Mouse (Mus musculus): Measurements from ENCODE around the gene B3galt2. TPM values are rescaled to one million over a fixed set of nuclear protein-coding genes. Genes with fewer than 3 reads are reported as not detected.
"Not testable (repeated sequence)": the region's sequence is repeated elsewhere in the genome, so short reads cannot be mapped to it uniquely, and the experiment has no call there.

The B3galt2 gene
- polyA plus RNA-seq, 1 experiment from 2014 or later, result 0.23 TPM

DNA sequence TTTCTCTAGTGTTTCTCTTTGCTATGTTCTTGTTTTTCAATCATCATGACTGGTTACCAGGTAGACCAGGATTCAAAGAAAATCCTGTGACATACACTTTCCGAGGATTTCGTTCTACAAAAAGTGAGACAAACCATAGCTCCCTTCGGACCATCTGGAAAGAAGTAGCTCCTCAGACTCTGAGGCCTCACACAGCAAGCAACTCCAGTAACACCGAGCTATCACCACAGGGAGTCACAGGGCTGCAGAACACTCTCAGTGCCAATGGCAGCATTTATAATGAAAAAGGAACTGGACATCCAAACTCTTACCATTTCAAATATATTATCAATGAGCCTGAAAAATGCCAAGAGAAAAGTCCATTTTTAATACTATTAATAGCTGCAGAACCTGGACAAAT lies 5.8 kb downstream of the B3galt2 start:
- Histone ChIP-seq H3K4me3 (replicated peaks) (no peak overlapping the region), H3K4me2 (replicated peaks) (no peak overlapping the region), H3K27ac (no peak overlapping the region), H3K27me3 (replicated peaks) (no peaks in the 10 kb centered on the region), H3K4me1 (replicated peaks) (no peaks in the 10 kb centered on the region), H3K36me3 (no peaks in the 10 kb centered on the region), H3K9ac (no peak overlapping the region), H3K9me3 (no peaks in the 10 kb centered on the region)
- ATAC-seq, result no peak
- 86% methylated on average over 4 of the region's 4 CpGs for WGBS

DNA sequence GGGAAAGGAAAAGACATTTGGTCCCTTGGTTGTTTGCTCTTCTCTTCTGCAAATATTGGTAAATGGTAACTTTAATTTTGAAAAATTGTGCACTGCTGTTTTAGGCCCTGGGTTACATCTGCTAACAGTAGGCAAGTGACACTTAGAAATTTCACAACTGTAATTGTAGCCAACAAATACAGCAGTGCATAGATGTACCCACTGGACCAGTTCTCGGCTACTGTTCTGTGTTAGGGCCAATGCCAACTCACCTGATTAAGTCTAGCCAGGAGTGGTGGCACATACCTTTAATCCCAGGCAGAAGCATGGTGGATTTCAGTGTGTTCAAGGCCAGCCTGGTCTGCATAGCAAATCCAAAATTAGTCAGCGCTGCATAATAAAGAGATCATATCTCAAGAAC lies 9.9 kb downstream of the B3galt2 start:
- Histone ChIP-seq H3K9me3 (no peaks in the 10 kb centered on the region), H3K4me2 (replicated peaks) (no peak overlapping the region), H3K9ac (no peak overlapping the region), H3K36me3 (no peaks in the 10 kb centered on the region), H3K4me1 (replicated peaks) (no peaks in the 10 kb centered on the region), H3K27me3 (replicated peaks) (no peaks in the 10 kb centered on the region), H3K4me3 (replicated peaks) (no peak overlapping the region), H3K27ac (no peak overlapping the region)
- WGBS, result 93% methylated on average over 2 of the region's 2 CpGs
- no peak for ATAC-seq

DNA sequence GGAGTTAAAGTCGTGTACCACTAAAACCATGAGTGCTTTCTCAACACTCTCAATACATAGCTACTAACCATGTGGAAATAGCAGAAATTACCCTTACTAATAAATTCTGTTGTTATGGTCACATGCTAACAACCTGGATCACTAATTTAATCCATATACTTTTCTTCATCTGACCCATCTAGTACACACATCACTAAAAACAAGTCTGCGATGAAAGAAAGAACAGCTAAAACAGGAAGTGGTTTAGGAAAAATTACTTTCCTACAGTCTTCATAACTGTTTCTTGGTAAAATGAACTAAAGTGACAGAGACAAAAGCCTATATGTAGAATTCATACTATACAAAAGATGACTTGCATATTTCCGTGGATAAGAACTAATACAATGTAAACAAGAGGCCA lies 13.2 kb downstream of the B3galt2 start:
- Histone ChIP-seq H3K36me3 (no peaks in the 10 kb centered on the region), H3K27ac (no peak overlapping the region), H3K4me3 (replicated peaks) (no peak overlapping the region), H3K9me3 (no peaks in the 10 kb centered on the region), H3K27me3 (replicated peaks) (no peaks in the 10 kb centered on the region), H3K4me1 (replicated peaks) (no peaks in the 10 kb centered on the region), H3K4me2 (replicated peaks) (no peak overlapping the region), H3K9ac (no peak overlapping the region)
- no peak for ATAC-seq
- 83% methylated on average over 3 of the region's 3 CpGs for WGBS

DNA sequence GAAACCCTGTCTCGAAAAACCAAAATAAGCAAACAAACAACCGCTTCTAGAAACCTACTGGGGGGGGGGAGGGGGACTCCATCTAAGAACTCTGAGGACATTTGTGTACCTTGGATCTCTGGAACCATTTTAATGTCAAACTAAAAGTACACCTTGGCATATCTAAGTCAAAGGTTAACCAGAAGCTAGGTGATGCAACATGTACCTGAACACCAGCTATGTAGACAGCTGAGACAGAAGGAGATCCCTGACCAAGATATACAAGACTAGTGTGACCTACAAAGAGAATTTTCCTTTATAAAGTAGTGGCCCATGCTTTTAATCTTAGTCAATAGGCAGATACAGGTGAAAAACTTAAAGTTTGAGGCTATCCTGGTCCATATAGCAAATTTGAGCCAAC lies 22.7 kb downstream of the B3galt2 start:
- H3K4me2 ChIP-seq (replicated peaks), result no peak overlapping the region
- no peaks in the 10 kb centered on the region for H3K9me3 ChIP-seq
- H3K27me3 ChIP-seq (replicated peaks), result no peaks in the 10 kb centered on the region
- H3K4me1 ChIP-seq (replicated peaks), result no peaks in the 10 kb centered on the region
- ATAC-seq, result peak; percentile 20; the same call in 1 of the 2 replicates
- H3K4me3 ChIP-seq (replicated peaks), result no peak overlapping the region
- WGBS, result 95% methylated on average over 2 of the region's 2 CpGs
- H3K27ac ChIP-seq, result no peak overlapping the region
- no peak overlapping the region for H3K9ac ChIP-seq
- 0 out of 2 replicates have a peak, but pooled peaks cover 3% of the 10 kb centered on the region for H3K36me3 ChIP-seq

DNA sequence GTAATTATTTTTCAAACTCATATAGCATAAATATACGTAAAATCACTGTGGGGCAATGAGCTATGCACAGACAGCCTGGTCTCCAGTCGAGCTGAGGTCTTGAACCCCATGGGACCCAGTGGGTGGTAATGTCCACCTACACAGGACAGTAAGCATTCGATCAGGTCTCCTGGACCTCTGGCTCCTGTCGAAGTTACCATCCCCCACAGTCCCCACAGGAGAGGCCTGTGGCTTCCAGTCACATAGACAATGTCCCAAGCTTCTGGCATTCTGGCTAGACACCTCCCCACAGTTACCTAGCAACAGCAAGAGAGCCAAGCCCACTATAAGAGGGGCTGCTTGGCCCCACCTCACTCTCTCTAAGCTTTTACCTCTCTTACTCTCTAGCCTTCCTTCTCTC lies 24.3 kb downstream of the B3galt2 start:
- H3K36me3 ChIP-seq; H3K27me3 ChIP-seq (replicated peaks); H3K27ac ChIP-seq; H3K9me3 ChIP-seq; H3K4me1 ChIP-seq (replicated peaks); H3K4me2 ChIP-seq (replicated peaks); H3K4me3 ChIP-seq (replicated peaks); ATAC-seq; H3K9ac ChIP-seq: not testable (repeated sequence)
- 89% methylated on average over 4 of the region's 4 CpGs for WGBS

DNA sequence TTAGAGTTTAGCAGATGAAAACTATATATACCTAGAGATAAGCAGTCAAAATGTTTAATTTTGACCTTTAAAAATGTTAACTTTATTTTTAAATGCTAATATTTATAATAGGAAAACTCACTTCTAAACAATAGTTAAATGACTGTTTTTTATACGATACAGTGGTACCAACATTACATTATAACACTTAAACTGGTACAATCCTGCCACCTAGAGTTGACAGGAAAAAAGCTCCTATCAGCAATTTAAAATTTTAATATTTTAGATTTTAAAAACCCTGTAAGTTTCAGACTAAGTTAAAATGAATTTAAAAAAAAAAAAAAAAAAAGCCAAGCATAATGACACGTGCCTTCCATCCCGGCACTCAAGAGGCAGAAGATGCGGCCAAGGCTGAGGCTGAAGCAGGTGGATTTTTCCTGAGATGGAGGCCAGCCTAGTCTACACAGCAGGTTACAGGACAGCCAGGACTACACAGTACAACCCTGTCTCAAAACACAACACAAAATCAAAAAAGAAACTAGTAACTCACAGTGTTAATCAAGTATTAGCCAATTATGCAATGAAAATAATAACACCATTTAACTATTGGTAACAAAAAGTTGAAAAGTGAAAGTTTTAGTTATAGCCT lies 35.4 kb downstream of the B3galt2 start:
- no peak overlapping the region for H3K9ac ChIP-seq
- no peak for ATAC-seq
- 87% methylated on average over 4 of the region's 4 CpGs for WGBS
- no peak overlapping the region for H3K4me3 ChIP-seq (replicated peaks)
- H3K27me3 ChIP-seq (replicated peaks), result no peaks in the 10 kb centered on the region
- no peaks in the 10 kb centered on the region for H3K9me3 ChIP-seq
- H3K4me1 ChIP-seq (replicated peaks), result no peaks in the 10 kb centered on the region
- 0 out of 2 replicates have a peak, but pooled peaks cover 7% of the 10 kb centered on the region for H3K36me3 ChIP-seq
- no peak overlapping the region for H3K27ac ChIP-seq
- H3K4me2 ChIP-seq (replicated peaks), result no peak overlapping the region

DNA sequence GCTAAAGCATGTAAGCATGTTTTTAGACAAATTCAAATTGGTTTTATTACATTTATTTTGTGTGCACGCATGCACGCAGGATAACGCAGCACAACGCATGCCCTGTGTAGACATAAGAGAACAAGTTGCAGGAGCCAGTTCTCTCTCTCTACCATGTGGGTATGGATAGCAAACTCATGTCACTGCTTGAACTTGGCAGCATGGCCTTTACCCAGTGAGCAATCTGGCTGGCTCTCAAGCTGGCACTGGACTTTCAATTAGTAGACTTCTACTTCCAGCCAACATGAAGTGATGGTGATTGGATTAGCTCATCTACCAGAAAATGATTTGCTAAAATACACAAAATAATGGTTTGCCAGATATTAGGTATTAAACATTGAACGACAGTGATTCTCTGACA lies 40.6 kb downstream of the B3galt2 start:
- 97% methylated on average over 5 of the region's 5 CpGs for WGBS

DNA sequence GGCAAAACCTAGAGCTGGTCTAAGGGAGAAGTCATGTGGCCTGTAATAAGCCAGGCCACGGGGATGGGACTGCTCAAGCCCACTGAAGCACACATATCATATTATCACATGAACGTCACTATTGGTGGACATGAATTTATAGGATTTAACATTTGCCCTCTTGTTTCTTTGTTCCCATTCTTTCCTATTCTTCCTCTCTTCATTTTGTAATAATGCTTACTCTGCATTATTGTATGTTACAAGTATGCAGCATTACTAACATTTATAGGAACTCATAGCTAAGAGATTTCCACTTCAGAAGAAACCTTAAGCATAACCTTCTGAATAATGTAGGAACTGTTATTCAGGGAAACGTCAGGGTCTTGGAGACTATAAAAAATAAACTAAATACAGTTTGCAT lies 44.4 kb downstream of the B3galt2 start:
- ATAC-seq, result no peak
- no peaks in the 10 kb centered on the region for H3K9me3 ChIP-seq
- no peak overlapping the region for H3K9ac ChIP-seq
- H3K4me3 ChIP-seq (replicated peaks), result no peak overlapping the region
- 91% methylated on average over 3 of the region's 3 CpGs for WGBS
- H3K4me1 ChIP-seq (replicated peaks), result no peaks in the 10 kb centered on the region
- no peak overlapping the region for H3K4me2 ChIP-seq (replicated peaks)
- no peak overlapping the region for H3K27ac ChIP-seq
- H3K27me3 ChIP-seq (replicated peaks), result no peaks in the 10 kb centered on the region
- peaks cover 7% of the 10 kb centered on the region; the same call in 1 of the 2 replicates for H3K36me3 ChIP-seq

More for the DNA sequence above, 40.6 kb downstream of the B3galt2 start:
- Histone ChIP-seq H3K4me3 (replicated peaks) (no peak overlapping the region), H3K36me3 (peaks cover 2% of the 10 kb centered on the region; the same call in 1 of the 2 replicates), H3K9me3 (no peaks in the 10 kb centered on the region), H3K9ac (no peak overlapping the region), H3K27ac (no peak overlapping the region), H3K27me3 (replicated peaks) (no peaks in the 10 kb centered on the region), H3K4me1 (replicated peaks) (no peaks in the 10 kb centered on the region), H3K4me2 (replicated peaks) (no peak overlapping the region)
- no peak for ATAC-seq

DNA sequence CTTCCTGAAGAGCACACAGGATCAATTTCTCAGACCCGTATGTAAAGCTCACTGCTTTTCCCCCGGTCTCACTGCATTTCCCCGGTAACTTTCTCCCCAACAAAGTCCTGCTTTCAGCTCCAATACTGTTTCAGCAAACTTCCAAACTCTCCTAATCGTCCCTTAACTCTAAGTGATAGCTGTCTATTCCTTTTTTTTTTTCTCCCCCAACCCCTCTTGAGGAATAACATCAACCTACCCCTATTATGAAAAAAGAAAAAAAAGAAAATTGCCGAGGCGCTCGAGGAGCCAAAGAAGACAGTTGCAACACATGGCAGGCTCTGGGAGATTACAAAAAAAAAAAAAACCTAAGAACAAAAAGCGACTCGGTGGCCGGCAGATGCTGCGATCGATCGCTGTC lies 61.3 kb downstream of the B3galt2 start:
- H3K4me1 ChIP-seq (replicated peaks), result no peaks in the 10 kb centered on the region
- WGBS, result under 1% methylated on average over 13 of the region's 13 CpGs

DNA sequence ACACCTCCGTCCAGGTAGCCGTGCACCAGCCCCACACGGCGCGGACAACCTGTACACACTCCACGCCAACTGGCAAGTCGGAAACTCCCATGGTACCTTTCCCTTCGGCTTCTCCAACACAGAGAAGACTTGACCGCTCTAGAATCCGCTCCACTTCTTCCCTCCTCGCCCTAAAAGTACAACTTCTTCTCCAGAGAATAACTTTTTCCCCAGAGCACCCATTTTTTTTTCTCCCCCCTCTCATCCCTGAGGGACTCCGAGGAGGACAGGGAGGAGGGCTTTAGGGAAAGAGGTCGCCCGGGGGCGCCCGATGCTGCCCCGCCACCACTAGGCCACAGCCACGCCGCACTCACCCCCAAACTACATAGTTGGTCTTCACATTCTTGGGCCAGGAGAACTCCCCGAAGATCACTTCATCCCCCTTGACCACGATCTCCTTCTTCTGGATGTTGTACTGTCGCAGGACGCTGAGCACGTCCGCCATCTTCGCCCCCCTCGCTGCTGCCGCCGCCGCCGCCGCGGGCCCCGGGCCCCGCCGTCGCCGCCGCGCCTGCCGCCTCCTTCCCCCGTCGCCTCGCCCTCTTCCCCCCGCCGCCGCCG lies 61.8 kb downstream of the B3galt2 start:
- peak overlapping the region; percentile 94 for H3K27ac ChIP-seq

More for the DNA sequence above, 61.3 kb downstream of the B3galt2 start:
- Histone ChIP-seq H3K27ac (peak overlapping the region; percentile 94; the same call in 1 of the 2 replicates), H3K9ac (peak overlapping the region; percentile 93), H3K4me2 (replicated peaks) (peak overlapping the region; percentile 68), H3K27me3 (replicated peaks) (no peaks in the 10 kb centered on the region), H3K9me3 (no peaks in the 10 kb centered on the region), H3K4me3 (replicated peaks) (peak overlapping the region; percentile 87), H3K36me3 (no peaks in the 10 kb centered on the region; the same call in 1 of the 2 replicates)
- no peak for ATAC-seq

DNA sequence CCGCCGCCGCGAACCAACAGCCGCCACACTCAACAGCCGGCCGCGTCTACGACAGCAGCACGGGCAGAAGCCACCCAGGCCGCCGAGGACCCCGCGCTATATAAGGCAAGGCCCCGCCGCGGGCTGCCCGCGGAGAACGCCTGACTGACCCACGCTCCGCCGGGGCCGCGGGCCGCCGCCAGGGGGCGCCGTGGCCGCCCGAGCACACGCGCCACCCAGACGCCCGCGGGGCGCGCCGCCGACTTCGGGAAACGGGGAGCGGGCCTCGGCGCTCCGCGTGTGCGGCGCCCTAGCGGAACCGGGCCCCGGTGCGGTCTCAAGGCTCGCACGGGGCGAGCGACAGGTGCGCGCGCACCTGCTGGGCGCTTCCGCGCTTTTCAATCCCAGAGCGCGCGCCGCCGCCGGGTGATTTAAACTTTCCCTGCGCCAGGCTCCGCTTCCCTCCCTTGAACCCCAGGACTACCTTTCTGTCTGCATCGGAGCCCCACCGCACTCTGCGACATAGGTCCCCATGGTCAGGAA lies 62.3 kb downstream of the B3galt2 start, which contains the start of gene Cdc73:
Gene Cdc73, minus strand, starts transcription at position 153 of the 522 bp plus-strand sequence.
- peak; percentile 99 for ATAC-seq

More for the DNA sequence above, 61.8 kb downstream of the B3galt2 start:
- peak overlapping the region; percentile 87 for H3K4me3 ChIP-seq (replicated peaks)
- no peaks in the 10 kb centered on the region for H3K27me3 ChIP-seq (replicated peaks)
- no peaks in the 10 kb centered on the region; the same call in 1 of the 2 replicates for H3K36me3 ChIP-seq
- peak overlapping the region; percentile 93 for H3K9ac ChIP-seq
- peak overlapping the region; percentile 68 for H3K4me2 ChIP-seq (replicated peaks)
- no peaks in the 10 kb centered on the region for H3K9me3 ChIP-seq
- WGBS, result under 1% methylated on average over 45 of the region's 48 CpGs
- H3K4me1 ChIP-seq (replicated peaks), result no peaks in the 10 kb centered on the region
- peak; percentile 85 for ATAC-seq

More for the DNA sequence above, 62.3 kb downstream of the B3galt2 start, which contains the start of gene Cdc73:
- H3K27me3 ChIP-seq (replicated peaks), result no peaks in the 10 kb centered on the region
- peak within 1 kb of the TSS; percentile 84 for H3K4me2 ChIP-seq (replicated peaks)
- H3K9ac ChIP-seq, result peak within 1 kb of the TSS; percentile 93
- WGBS, result under 1% methylated on average over 74 of the region's 74 CpGs
- peak within 1 kb of the TSS; percentile 94 for H3K27ac ChIP-seq
- H3K4me3 ChIP-seq (replicated peaks), result peak within 1 kb of the TSS; percentile 87
- H3K9me3 ChIP-seq, result no peaks in the 10 kb centered on the region
- H3K4me1 ChIP-seq (replicated peaks), result no peaks in the 10 kb centered on the region
- no peaks in the 10 kb centered on the region; the same call in 1 of the 2 replicates for H3K36me3 ChIP-seq
